Mouse (Mus musculus): ENCODE data around the gene Ergic1.

Gene Ergic1

GRCm38 (mm10) chr17:26628936-26629335 is 67.6 kb downstream of the Ergic1 start:
- DNase-seq (ENCODE audit: low spot score): no peak

DNA sequence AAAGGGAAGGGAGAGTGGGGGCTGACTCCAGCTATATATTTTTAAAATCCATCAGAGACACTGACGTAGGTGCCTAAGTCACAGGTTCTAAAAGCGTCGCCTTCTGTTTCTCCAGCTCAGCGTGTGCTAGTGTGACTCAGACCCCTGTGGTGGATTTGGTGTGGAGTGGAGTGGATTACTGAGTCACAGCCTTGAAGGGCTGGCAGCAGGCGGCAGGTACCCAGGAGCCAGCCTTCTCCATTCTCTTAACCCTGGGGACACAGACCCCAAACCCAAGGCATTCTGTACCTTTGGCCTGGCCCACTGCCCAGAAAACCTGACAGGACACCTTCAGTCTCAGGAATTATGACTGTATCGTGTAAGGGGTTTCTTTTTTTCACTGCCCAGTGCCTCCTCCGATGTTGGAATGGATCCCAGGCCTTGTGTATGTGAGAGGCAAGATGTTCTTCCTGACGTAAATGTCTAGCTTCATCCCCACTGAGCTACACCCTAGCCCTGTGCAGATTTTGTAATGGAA is 70.6 kb downstream of the Ergic1 start:
- no peak for DNase-seq (ENCODE audit: low spot score)

- no peak for DNase-seq (ENCODE audit: low spot score)
Observed at GRCm38 (mm10) chr17:26633186-26633585, 71.9 kb downstream of the Ergic1 start.

DNA sequence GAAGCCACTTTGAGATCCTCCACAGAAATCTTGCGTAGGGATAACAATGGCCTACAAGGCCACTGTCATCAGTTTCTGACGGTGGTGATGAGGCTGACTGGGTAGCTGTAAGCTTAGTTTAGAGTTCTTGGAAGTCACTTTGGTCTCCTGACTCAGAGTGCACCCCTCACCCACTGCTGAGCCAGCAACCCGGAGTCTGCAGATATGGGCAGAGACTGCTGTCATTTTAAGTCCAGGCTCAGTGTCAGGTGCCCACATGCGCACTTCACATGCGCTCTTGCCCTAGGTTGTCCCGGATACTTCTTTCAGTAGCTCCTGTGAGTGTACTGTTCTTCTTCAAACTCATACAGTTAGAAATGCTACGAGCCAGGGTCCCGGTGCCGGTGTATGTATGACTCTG is 72.6 kb downstream of the Ergic1 start:
- DNase-seq (ENCODE audit: low spot score): no peak

- DNase-seq (ENCODE audit: low spot score): no peak
Observed at GRCm38 (mm10) chr17:26634539-26634938, 73.2 kb downstream of the Ergic1 start.

DNA sequence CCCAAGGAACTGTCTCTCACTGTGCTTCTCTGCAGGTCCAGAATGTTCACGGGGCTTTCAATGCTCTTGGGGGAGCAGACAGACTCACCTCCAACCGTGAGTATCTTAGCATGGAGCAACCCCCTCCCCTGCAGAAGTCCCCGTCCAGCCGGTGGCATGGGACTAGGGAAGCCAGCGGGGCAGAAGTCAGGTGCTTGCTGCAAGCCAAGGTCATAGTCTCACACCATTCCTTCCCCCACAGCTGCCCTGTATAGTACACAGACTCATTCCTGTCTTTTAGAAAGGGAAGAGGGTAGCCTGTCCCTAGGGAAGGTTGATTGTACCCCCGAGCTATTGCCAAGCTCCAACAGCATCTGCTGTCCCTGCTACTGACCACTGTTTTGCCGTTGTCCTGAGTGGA is 74.7 kb downstream of the Ergic1 start:
- DNase-seq (ENCODE audit: low spot score): no peak

DNA sequence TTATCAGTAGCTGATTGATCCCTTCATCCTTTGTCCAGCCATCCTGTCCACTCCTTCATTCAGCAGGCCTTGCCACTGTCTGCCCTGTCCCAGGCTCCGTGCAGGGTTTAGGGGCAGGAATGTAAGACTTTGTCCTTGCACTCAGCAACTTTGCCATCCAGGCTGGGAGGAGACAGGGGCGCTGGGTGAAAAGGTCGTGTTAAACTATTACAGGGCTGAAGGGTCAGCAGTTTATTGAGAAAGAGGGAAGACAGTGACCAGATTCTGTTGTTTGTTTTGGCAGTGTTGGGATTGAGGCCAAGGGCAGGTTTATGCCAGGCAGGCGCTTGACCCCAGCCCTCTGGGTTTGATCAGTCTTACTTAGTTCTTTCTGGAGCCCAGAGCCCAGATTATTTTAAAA is 76.6 kb downstream of the Ergic1 start:
- no peak for DNase-seq (ENCODE audit: low spot score)

DNA sequence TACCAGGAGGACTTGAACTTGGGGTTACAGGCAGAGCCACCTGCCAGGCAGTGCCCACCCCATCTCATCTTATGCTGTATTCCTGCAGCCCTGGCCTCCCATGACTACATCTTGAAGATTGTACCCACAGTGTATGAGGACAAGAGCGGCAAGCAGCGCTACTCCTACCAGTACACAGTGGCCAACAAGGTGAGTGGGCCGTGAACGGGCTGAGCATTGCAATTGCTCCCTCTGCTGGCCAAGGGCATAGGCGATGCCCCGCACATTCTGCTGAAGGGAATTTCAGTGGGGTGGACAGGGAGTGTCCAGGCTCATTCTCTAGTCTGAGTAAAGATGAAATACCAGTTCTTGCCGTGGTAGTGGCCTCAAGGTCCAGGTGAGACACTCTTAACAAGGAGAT is 77.4 kb downstream of the Ergic1 start:
- peak; percentile 51 for DNase-seq (ENCODE audit: low spot score)

DNA sequence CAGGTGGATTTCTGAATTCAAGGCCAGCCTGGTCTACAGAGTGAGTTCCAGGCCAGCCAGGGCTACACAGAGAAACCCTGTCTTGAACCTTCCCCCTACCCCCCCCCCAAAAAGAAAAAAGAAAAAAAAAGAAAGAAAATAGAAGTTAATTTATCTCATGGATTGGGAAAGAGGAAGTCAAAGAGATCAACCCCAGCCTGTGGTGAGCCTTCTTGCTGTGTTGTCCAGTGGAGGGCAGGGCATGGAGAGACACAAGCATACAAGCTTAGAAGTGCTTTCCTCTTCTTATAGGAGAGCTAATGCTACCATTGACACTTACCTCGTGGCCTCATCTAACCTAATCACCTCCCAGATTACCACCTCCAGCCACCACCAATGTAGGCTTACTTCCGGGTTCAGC is 78.5 kb downstream of the Ergic1 start:
- no peak for DNase-seq (ENCODE audit: low spot score)

DNA sequence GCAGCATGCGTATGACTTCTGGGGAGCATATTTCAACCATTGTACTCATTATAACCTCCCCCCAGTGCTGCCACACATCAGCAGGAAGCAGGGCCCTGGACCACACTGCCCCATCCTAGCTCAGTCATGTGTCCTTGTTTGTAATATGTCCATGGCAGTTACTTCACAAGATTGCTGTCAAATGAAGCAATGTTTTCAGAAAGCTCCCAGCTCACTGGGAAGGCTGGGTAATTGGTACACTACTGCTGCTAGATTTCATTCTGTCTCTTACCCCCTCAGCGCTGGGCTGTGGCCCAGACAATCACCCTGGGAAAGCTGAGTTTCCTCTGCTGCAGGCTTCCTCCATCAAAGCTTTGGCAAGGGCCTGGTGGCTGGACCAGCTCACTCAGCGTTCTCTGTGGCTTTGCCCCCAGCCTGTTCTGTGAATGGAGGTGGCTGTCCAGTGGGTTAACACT is 79.0 kb downstream of the Ergic1 start:
- no peak for DNase-seq (ENCODE audit: low spot score)

DNA sequence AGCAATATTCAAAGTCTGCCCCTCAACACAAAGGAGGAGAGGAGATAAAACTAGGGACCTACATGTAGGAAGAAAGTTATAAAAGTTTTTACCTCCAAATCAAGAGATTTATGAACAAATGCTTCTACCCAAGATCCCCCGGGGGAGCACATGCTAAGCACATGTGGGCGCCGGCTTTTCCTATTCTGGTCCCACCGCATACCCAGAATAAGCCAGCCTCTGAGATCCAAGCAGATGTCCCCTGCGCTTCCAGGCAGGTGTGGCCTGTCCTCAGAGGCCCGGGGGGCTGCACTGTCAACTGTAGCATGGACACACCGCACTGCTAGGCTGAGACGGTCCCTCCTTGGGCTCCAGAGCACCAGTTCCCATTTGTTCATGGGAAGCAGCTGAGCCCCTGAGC is 82.2 kb downstream of the Ergic1 start:
- no peak for DNase-seq (ENCODE audit: low spot score)

DNA sequence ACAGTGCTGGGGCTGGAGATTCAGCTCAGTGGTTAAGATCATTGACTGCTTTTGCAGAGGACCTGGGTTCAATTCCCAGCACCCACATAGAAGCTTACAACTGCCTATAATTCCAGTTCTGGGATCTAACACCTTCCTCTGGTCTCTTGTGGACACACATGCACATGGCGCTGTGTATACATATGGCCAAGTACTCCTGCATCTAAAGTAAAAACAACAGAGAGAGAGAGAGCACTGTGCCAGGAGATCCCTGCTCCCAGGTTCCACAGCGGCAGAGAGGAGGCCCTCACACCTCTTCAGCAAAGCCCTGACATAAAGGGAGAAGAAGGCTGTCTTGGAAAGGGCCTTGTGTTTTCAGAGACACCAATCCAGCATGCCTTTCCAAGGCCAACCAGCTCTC is 82.7 kb downstream of the Ergic1 start:
- no peak for DNase-seq (ENCODE audit: low spot score)

DNA sequence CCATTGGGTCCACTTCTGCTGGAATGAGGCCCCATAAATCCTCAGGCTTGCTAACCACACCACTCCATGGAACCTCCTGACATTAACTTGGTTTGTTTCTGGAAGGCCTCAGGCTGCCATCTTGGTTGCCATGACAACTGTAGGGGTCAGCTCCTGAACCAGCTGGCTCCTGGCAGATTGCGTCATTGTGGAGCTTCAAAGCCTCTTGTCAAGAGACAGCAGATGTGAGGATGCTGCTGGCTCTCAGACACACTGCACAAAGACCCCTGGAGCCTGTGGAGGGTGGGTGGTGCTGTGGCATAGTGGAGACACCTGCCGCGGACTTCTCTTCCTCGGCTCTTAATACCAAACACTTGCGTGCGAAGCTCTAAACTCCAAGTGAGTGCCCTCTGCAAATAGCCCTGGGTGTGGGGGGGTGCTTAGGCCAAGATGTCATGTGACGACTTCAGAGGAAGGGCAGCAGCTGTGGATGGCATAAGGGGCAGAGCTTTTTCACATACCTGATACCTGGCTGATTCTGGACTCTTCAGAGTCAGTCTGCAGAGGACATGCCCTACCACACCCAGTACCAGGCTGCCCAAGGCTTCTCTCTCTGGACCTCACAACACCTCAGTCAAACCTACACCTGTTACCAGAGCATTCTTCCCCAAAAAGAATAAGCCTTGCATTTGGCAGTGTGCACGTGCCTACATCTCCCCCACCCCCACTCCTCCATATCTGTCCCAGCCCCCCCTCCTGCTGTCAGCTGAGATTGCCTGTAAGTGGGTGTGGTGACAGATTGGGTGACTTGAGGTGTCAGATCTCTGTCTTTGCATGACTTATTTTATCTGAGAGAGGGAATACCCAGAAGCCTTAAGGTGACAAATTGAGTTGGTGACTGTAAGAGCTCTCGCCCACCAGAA is 83.5 kb downstream of the Ergic1 start:
- DNase-seq (ENCODE audit: low spot score): no peak

- DNase-seq (ENCODE audit: low spot score): no peak
Observed at GRCm38 (mm10) chr17:26645411-26645854, 84.1 kb downstream of the Ergic1 start.

DNA sequence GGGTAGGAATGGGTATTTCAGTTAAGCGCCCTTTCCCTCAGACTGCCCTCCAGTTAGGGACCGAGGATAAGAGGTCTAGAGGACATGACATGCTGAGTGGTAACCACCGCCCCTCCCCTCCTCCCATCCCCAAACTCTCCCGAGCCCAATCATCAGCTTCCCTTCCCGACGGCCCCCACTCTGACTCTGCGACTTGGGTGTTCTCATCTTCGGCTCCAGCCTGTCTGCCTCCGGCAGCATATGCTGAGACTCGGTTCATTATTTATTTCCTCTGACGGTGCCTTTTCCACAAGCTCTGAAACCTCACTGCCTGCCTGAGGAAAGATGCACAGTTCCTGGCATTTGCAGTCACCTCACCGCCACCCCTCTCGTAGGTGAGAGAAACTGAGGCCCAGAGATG is 86.0 kb downstream of the Ergic1 start:
- no peak for DNase-seq (ENCODE audit: low spot score)

GRCm38 (mm10) chr17:26649565-26649964 is 88.3 kb downstream of the Ergic1 start:
- DNase-seq (ENCODE audit: low spot score): no peak

DNA sequence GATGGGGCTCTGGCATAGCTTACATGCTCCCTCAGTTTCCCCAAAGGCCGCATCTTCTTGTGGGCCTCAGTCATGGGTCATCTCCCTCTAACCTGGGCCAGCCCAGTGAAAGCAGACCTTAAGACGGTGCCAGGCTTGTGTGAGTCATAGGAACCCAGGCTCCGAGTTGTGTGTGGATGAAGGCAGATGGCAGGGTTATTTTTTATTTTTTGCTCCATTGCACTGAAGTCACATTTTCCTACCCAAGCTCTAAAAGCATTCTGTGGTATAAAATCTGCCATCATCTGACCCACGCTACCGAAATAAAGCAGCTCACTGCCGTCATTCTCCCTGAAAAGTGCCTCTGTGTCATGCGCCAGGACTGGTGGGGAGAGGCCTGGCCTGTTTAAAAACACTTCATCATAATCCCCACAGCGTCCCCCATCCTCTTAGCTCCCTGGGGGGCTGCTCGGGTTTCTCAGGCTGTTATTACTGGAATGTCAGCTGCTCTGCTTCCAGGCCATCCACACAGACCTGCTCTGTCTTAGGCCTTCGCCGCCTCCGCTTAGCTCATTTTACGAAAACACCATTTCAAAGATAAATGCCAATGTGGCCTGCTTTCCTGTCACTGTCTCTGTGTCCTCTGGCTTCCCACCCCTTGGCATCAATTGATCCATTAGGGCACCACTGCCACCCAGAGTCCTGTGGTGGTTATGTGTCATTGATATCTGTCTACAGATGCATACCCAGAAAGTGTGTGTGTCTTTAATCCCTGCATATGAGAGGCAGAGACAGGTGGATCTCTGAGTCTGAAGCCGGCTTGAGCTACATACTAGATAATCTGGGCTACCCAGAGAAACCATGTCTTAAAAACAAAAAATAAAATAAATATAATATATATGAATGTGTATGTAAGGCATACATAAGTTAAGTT is 89.4 kb downstream of the Ergic1 start:
- no peak for DNase-seq (ENCODE audit: low spot score)

DNA sequence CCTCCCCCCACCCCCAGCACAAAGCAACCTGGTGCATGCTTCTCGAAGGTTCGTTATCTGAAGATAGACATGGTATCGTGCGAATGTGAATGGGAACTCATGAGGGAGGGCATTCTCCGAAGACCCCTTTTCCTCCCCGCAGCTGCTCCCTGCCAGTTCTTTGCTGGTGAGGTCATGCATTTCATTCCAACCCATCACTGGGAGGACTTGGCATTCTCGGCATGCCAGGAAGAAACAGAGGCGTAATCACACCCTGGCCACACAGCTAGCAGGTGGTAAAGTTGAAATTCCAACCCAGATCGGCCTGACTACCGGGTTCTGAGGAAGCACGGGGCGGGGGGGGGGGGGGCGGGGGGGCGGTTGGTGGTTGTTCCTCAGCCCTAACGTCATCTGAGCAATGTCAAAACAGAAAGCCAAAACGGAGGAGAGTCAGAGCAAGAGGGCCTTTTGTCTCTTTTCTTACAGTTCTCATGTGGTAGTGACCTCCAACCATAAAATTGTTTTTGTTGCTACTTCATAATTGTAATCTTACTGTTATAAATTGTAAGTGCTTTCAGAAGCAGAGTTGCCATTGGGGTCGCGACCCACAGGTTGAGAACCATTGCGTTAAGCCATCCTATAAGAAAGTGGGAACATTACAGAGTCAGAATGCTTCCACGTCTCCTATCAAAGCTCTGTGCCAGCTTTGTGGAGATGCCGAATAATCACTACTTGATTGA is 97.7 kb downstream of the Ergic1 start:
- DNase-seq (ENCODE audit: low spot score): no peak

DNA sequence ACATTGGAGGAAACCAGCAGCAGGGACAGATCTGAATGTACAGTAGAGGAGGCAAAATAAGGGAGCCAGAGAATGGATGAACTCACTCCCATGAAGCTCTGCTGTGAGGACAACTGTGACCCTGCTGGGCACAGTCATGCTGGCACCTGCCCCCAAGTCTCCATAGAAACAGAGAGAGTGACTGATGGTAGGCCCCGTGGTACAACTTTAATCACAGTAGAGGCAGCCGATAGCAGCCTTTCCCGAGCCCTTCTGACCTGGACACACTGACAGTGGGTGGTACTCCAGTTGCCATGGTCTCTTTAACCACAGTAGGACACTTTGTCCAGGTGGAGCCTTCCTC is 98.3 kb downstream of the Ergic1 start:
- DNase-seq (ENCODE audit: low spot score): no peak

DNA sequence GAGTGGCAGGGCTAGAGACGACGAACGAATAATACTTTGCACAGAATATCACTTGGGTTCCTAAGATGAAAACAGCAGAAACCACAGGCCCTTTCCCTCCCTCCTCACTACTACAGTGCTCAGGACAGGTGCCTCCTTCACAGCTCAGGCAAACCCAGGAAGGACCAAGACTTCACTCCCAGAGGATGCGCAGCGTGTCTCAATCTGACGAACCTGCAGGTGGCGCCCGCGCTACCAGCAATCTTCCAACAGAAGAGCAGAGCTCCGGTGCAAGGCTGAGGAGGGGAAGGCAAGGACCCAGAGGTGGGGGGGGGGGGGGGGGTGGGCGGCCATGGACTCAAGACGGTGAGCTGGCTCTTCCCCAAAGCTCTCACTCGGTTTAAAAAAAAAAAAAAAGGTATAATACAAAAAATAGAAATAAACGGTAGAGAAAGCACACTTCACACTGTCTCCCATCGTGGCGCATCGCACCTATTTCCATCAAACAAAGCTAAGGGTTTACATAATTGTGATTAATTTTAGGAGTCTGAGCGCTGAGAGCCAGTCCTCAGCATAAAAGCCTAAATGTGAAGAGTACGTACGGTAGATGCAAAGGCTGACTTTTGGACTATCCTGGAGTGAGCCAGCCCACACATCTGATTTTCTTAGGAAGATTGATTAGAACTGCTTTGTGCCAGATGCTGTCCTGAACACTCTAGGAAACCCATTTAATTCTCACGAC is 99.1 kb downstream of the Ergic1 start:
- peak; percentile 39 for DNase-seq (ENCODE audit: low spot score)

DNA sequence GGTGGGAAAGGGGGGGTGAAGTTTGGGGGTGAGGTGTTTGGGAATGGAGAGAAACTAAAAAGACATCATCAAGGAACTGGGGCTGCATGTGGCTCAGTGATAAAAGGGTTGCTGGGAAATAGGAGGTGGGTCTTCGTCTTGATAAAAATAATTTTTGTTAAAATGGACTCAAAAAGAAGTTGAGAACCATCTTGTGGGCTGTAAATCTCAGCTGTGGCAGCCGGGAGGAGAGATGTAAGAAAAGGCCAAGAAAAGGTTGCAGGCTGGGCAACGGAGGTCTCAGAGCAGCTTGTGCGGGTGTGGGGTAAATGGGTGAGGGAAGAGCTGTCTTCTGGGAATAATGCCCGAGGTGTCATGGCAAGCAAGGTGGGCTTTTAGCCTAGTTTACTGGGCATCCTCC is 100.9 kb downstream of the Ergic1 start:
- no peak for DNase-seq (ENCODE audit: low spot score)
